Comparison of ENCODE assay signal across 8 mouse cellular contexts in genomic region chr6:5109925-5110714, GRCm38 (mm10).
DNase-seq lines count a peak whose midpoint lies in the region; TF ChIP-seq lines count a peak whose summit lies in the region.

No protein-coding gene starts in this region.

- TF ChIP-seq CTCF in cortical plate, adult 2 months (IDR thresholded peaks at IDR 0.05; ENCODE audit: extremely low read depth, insufficient read depth, low read length) = peak; percentile 99

- DNase-seq in ZHBTc4 (ENCODE audit: low read depth, low spot score) = peak; percentile 93
- peak; percentile 69 to 71 for DNase-seq in gastrocnemius, adult 8-10 months (ENCODE audit: low spot score in 2 of 2)
- DNase-seq in hindlimb bud, embryonic 11.5 days (ENCODE audit: extremely low spot score, low read depth, low spot score) = peak; percentile 92
- DNase-seq in left cerebral cortex, adult 8-10 months (ENCODE audit: low spot score in 2 of 2) = peak; percentile 72 to 87
- DNase-seq in right cerebral cortex, postnatal 10 days (ENCODE audit: low spot score in 2 of 2) = peak; percentile 91 to 92
- peak; percentile 78 for DNase-seq in urinary bladder, postnatal 25 days (ENCODE audit: low spot score)

- H3K36me3 ChIP-seq in megakaryocyte, embryonic 14.5 days (replicated peaks; ENCODE audit: low read length) = no peaks in the 10 kb centered on the region

- H3K27me3 ChIP-seq in megakaryocyte, embryonic 14.5 days (replicated peaks) = no peaks in the 10 kb centered on the region

- H3K4me3 ChIP-seq in cortical plate, adult 2 months (ENCODE audit: insufficient read depth, low read length) = 0 out of 2 replicates have a peak overlapping the region, but pooled peaks have one; percentile 0
- peak overlapping the region; percentile 82 for H3K4me3 ChIP-seq in megakaryocyte, embryonic 14.5 days (replicated peaks)

- no peaks in the 10 kb centered on the region for H3K9me3 ChIP-seq in megakaryocyte, embryonic 14.5 days

- peak; percentile 59; the same call in 1 of the 2 replicates for TF ChIP-seq POLR2A in cortical plate, adult 2 months (IDR thresholded peaks at IDR 0.05; ENCODE audit: extremely low read depth, insufficient read depth, low read length)

- H3K27ac ChIP-seq in cortical plate, adult 2 months (ENCODE audit: insufficient read depth, low read length) = no peak overlapping the region

- H3K4me1 ChIP-seq in cortical plate, adult 2 months (ENCODE audit: control insufficient read depth, insufficient read depth, low read length) = no peaks in the 10 kb centered on the region; the same call in 1 of the 2 replicates
- peaks cover 45% of the 10 kb centered on the region for H3K4me1 ChIP-seq in megakaryocyte, embryonic 14.5 days
